Mouse (Mus musculus) liver, postnatal 0 days (tissue): Measurements from ENCODE around the gene Dlg1. TPM values are rescaled to one million over a fixed set of nuclear protein-coding genes. Genes with fewer than 3 reads are reported as not detected.
A peak's percentile ranks its signal among the peaks of the same experiment; 100 is the strongest.

Experiments used
- ATAC-seq: fragments of 200-750 bp; cut with Nextera tagmentation; 2 replicates; pipeline ENCODE4 v1.8.0; 2017; ENCODE audit warnings: mild to moderate bottlenecking, moderate library complexity
- DNase-seq: peaks from one replicate; pipeline ENCODE4 v3.0.0-alpha.2; 2016
- H3K27ac ChIP-seq: fragments of 300-500 bp; sonication (generic); 2 replicates; pipeline ENCODE4 v1.5.1; 2014; ENCODE audit warnings: antibody characterized with exemption, moderate library complexity, mild to moderate bottlenecking, low read depth
- H3K27me3 ChIP-seq: fragments of 300-500 bp; sonication (generic); 2 replicates; pipeline ENCODE4 v1.6.1; 2014; ENCODE audit warnings: low read length, control low read depth, mixed read lengths; ENCODE audit not compliant: insufficient read depth
- H3K36me3 ChIP-seq: fragments of 300-500 bp; sonication (generic); replicated peaks from 2 replicates; pipeline ENCODE4 v1.6.1; 2014; ENCODE audit warnings: mild to moderate bottlenecking, control low read depth, low read length, moderate library complexity, mixed read lengths; ENCODE audit not compliant: insufficient read depth
- H3K4me1 ChIP-seq: fragments of 300-500 bp; sonication (generic); 2 replicates; pipeline ENCODE4 v1.6.1; 2014; ENCODE audit warnings: antibody characterized with exemption, mild to moderate bottlenecking, control low read depth; ENCODE audit not compliant: insufficient read depth
- H3K4me2 ChIP-seq: fragments of 300-500 bp; sonication (generic); 2 replicates; pipeline ENCODE4 v1.6.1; 2014; ENCODE audit warnings: low read depth, mild to moderate bottlenecking, low read length, moderate library complexity, mixed read lengths
- H3K4me3 ChIP-seq: fragments of 300-500 bp; sonication (generic); 2 replicates; pipeline ENCODE4 v1.5.1; 2014; ENCODE audit warnings: low read depth, low read length
- H3K9ac ChIP-seq: fragments of 300-500 bp; sonication (generic); replicated peaks from 2 replicates; pipeline ENCODE4 v1.6.1; 2014; ENCODE audit warnings: mild to moderate bottlenecking, moderate library complexity
- H3K9me3 ChIP-seq: fragments of 300-500 bp; sonication (generic); 2 replicates; pipeline ENCODE4 v1.6.1; 2016; ENCODE audit warnings: mild to moderate bottlenecking, control low read depth, low read length, mixed read lengths
- CTCF ChIP-seq: sonication (generic); IDR thresholded peaks from 2 replicates; pipeline ENCODE4 v1.5.1; 2016; ENCODE audit warnings: antibody characterized with exemption, low read depth
- EP300 ChIP-seq: IDR thresholded peaks from 2 replicates; pipeline ENCODE4 v1.6.1; 2016; ENCODE audit warnings: antibody characterized with exemption, low read depth, mild to moderate bottlenecking
- whole genome bisulfite sequencing: fragments of 180-500 bp; shearing (Covaris S2); extraction: QIAGEN DNeasy Blood & Tissue Kit; methylation state at CpG from one replicate; pipeline ENCODE4 v1.1.7; 2014; ENCODE audit not compliant: insufficient replicate concordance; 5-methylcytosine and 5-hydroxymethylcytosine counted together
- polyA plus RNA-seq: library from polyadenylated mRNA; unstranded; fragments of >200 nt; fragmentation: Nextera tagmentation; extraction: Ambion mirVana; gene quantifications from 2 replicates; pipeline ENCODE4 v1.2.1, GENCODE M21; 2015

The Dlg1 gene
- polyA plus RNA-seq, 1 experiment from 2014 or later = 5.6 TPM

GRCm38 (mm10) chr16:31803644-31804043 lies 140.4 kb downstream of the Dlg1 start:
- 0 out of 2 replicates have a peak overlapping the region, but pooled peaks have one; percentile 20 for H3K4me2 ChIP-seq
- peaks cover 22% of the 10 kb centered on the region for H3K36me3 ChIP-seq
- WGBS = 30% methylated on average over 3 of the region's 3 CpGs
- ATAC-seq (no peak), DNase-seq (no peak)
- no peaks in the 10 kb centered on the region for H3K4me1 ChIP-seq
- H3K4me3 ChIP-seq = no peak overlapping the region
- H3K9me3 ChIP-seq = no peaks in the 10 kb centered on the region
- no peaks in the 10 kb centered on the region for H3K27me3 ChIP-seq
- no peak for TF ChIP-seq EP300
- no peak for TF ChIP-seq CTCF
- H3K27ac ChIP-seq = no peak overlapping the region
- H3K9ac ChIP-seq = no peak overlapping the region

DNA sequence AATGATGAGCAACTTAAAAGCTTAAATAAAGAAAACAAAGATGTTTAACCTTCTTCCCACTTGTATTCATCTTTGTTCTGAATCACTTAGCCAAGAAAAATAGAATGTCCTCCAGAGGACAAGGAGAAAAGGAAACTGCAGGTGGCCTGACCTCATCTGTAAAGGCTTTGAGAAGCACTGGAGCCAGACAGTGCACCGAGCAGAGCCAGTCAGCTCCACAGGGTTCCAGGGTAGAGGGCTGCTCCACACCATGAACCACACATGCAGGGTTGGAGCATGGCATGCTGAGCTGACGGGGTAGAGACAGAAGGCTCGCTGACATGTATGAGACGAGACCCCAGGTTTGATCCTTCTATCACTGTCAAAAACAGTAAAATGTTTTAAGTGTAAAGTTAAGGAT lies 162.8 kb downstream of the Dlg1 start:
- 83% methylated on average over 4 of the region's 4 CpGs for WGBS
- H3K4me3 ChIP-seq = no peak overlapping the region

DNA sequence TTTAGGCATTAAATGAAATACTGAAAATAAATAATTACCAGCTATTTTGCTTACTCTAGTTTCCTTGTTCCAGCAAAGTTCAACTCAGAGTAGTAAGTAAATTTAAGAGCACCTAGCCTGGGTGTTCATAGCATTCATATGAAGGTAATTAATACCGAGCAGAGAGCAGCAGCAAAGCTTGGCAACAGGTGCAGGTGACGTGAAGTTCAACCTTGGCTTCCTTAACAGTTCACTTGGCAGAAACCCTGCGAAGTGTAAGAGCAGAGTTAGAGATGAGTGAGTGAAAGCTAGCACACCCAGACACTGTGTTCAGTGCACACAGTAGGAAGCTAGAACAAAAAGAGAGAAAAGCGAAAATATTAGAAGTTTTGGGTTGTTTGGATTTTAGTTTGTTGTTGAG lies 167.5 kb downstream of the Dlg1 start:
- H3K4me1 ChIP-seq = no peaks in the 10 kb centered on the region
- ATAC-seq (no peak), DNase-seq (no peak)
- no peak overlapping the region for H3K4me2 ChIP-seq
- H3K4me3 ChIP-seq = no peak overlapping the region
- H3K27me3 ChIP-seq = no peaks in the 10 kb centered on the region
- 87% methylated on average over 4 of the region's 4 CpGs for WGBS
- no peak overlapping the region for H3K9ac ChIP-seq
- no peaks in the 10 kb centered on the region for H3K9me3 ChIP-seq
- H3K27ac ChIP-seq = no peak overlapping the region
- H3K36me3 ChIP-seq = peaks cover 12% of the 10 kb centered on the region; the same call in 1 of the 2 replicates
- TF ChIP-seq CTCF = no peak
- no peak for TF ChIP-seq EP300

More for the DNA sequence above, 162.8 kb downstream of the Dlg1 start:
- Histone ChIP-seq H3K9me3 (no peaks in the 10 kb centered on the region), H3K27ac (no peak overlapping the region), H3K4me2 (no peak overlapping the region), H3K4me1 (no peaks in the 10 kb centered on the region), H3K27me3 (no peaks in the 10 kb centered on the region), H3K9ac (no peak overlapping the region), H3K36me3 (peaks cover 12% of the 10 kb centered on the region; the same call in 1 of the 2 replicates)
- DNase-seq (no peak), ATAC-seq (no peak)
- no peak for TF ChIP-seq EP300
- no peak for TF ChIP-seq CTCF

- Histone ChIP-seq H3K9ac (no peak overlapping the region), H3K36me3 (peaks cover 16% of the 10 kb centered on the region; the same call in 1 of the 2 replicates), H3K4me3 (no peak overlapping the region), H3K4me1 (no peaks in the 10 kb centered on the region), H3K9me3 (no peaks in the 10 kb centered on the region), H3K27ac (no peak overlapping the region), H3K4me2 (no peak overlapping the region), H3K27me3 (no peaks in the 10 kb centered on the region)
- DNase-seq (no peak), ATAC-seq (no peak)
- no peak for TF ChIP-seq CTCF
- TF ChIP-seq EP300 = no peak
- 80% methylated on average over 10 of the region's 10 CpGs for WGBS
These were observed 169.6 kb downstream of the Dlg1 start for GRCm38 (mm10) chr16:31832630-31833422.

DNA sequence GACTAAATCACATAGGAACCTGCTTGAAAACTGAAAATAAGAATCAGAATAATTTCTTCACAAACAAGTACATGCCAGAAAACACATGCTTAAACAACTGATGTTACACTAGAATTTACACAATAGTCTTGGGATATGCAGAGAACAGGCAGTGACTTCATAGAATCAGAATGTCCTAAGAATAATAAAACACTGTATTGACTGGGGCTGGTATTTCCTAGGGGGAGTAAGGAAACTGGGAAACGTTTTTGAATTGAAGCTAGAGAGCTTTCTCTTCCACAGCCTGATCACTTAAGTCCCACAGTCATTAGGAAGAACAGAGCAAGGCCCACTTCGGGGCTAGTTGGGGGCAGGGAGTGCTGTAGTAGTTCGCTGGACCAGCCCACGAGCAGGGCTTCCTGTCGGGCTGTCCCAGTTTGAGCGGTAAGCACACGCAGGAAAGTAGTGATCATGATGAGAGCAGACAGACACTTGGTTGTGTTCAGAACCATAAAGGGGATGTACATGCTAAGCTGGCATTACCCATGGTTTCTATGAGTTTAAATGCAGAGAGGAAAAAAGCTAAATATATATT lies 170.9 kb downstream of the Dlg1 start:
- TF ChIP-seq CTCF (no peak), EP300 (no peak)
- WGBS = 48% methylated on average over 7 of the region's 7 CpGs
- Histone ChIP-seq H3K27ac (no peak overlapping the region), H3K4me2 (no peak overlapping the region), H3K9ac (no peak overlapping the region), H3K9me3 (no peaks in the 10 kb centered on the region), H3K36me3 (peaks cover 25% of the 10 kb centered on the region), H3K4me3 (no peak overlapping the region), H3K4me1 (no peaks in the 10 kb centered on the region), H3K27me3 (no peaks in the 10 kb centered on the region)
- DNase-seq = no peak
- no peak for ATAC-seq

GRCm38 (mm10) chr16:31834662-31835318 lies 171.5 kb downstream of the Dlg1 start:
- no peak for DNase-seq

More at GRCm38 (mm10) chr16:31834662-31835318, 171.5 kb downstream of the Dlg1 start:
- H3K9ac ChIP-seq = no peak overlapping the region
- no peaks in the 10 kb centered on the region for H3K27me3 ChIP-seq
- H3K27ac ChIP-seq = no peak overlapping the region
- no peak overlapping the region for H3K4me2 ChIP-seq
- peaks cover 21% of the 10 kb centered on the region for H3K36me3 ChIP-seq
- no peaks in the 10 kb centered on the region for H3K9me3 ChIP-seq
- ATAC-seq = no peak
- WGBS = 71% methylated on average over 2 of the region's 2 CpGs
- H3K4me1 ChIP-seq = no peaks in the 10 kb centered on the region
- TF ChIP-seq EP300 (no peak), CTCF (no peak)
- no peak overlapping the region for H3K4me3 ChIP-seq
